Mouse (Mus musculus) c-Kit-negative CD71-positive TER-119-positive erythroid progenitor cells, embryonic 14.5 days (primary cell): ENCODE measurements around the gene Rdx.

Experiments
- DNase-seq: peaks from one replicate; pipeline ENCODE4 v3.0.0-alpha.2; 2013; ENCODE audit warnings: low read depth, low spot score

Rdx gene

GRCm38 (mm10) chr9:52110738-52111137 lies 63.8 kb downstream of the Rdx start:
- no peak for DNase-seq

- DNase-seq = no peak
Measured at GRCm38 (mm10) chr9:52113091-52113490, 66.1 kb downstream of the Rdx start.

- no peak for DNase-seq
Measured at GRCm38 (mm10) chr9:52119212-52119611, 72.2 kb downstream of the Rdx start.

- no peak for DNase-seq
Measured at GRCm38 (mm10) chr9:52125225-52125624, 78.3 kb downstream of the Rdx start.

- DNase-seq = no peak
Measured at GRCm38 (mm10) chr9:52130348-52130747, 83.4 kb downstream of the Rdx start.

GRCm38 (mm10) chr9:52132771-52133170 lies 85.8 kb downstream of the Rdx start:
- no peak for DNase-seq
